Mouse (Mus musculus) inflammation-experienced regulatory T-cells, adult 6 months (primary cell): Measurements from ENCODE around the gene Slc1a1. TPM values are rescaled to one million over a fixed set of nuclear protein-coding genes. Genes with fewer than 3 reads are reported as not detected.

ENCODE experiments used
- ATAC-seq: one replicate; pipeline ENCODE4 v1.8.0; 2017
- polyA plus RNA-seq, 3 experiments: library from polyadenylated mRNA; unstranded; fragments of 100-300 nt; shearing (Covaris generic); gene quantifications; one replicate each; pipeline ENCODE4 v1.2.1; 2017

The Slc1a1 gene
- polyA plus RNA-seq, 3 experiments from 2014 or later = not detected

DNA sequence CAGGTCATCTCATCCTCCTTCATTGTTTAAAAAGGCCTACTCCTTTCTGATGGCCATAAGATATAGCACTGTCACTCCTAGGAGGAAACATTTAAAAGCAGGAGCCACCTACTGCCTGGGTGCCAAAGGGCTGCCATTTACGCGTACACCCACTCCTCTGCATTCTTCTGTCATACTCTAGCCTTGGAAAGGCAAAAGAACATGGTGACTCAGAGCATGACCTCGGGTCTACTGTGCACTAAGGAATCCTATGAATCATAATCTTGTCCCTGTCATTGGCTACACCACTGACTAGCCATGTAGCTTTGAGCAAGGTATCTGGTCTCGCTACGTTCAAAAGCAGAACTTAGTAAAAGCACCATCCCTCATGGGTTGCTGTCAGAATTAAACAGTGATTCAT lies 91.5 kb downstream of the Slc1a1 start:
- no peak for ATAC-seq

GRCm38 (mm10) chr19:28927396-28927795 lies 92.5 kb downstream of the Slc1a1 start:
- ATAC-seq = no peak

GRCm38 (mm10) chr19:28929034-28929433 lies 94.2 kb downstream of the Slc1a1 start:
- ATAC-seq = no peak

- no peak for ATAC-seq
Measured at GRCm38 (mm10) chr19:28934897-28935296, 100.0 kb downstream of the Slc1a1 start.

DNA sequence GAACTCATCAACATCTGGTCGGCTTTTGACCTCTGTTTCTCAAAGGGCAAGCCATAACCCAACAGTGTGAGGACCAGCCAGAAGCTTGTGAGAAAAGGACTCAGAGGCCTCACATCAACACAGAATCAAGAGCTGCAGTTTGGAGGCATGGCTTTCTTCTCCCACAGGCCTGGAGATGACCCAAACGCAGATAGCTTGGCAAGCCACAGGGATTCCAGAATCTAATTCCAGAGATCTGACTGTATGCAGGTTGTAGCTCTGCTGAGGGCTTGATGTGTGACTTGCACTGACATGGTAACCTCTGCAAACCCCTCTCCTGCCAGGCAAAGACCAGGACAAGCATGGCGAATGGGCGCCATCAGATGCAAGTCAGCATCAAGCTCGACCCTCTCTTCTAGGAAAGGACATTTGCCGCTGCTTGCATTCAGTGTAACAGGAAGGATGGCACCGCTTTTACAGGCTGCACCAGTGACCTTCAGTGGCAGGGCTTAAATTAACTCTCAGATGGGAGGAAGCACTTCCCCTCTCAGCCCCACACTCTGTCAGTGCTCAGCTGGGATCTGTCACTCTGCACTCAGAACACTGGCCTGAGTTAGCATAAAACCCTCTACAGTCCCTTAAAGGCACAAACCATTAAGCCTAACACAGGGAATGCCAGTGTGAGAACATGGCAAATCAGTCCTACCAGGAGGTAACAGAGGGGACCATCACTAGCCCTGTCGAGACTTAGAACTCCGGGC lies 105.5 kb downstream of the Slc1a1 start:
- ATAC-seq = no peak

DNA sequence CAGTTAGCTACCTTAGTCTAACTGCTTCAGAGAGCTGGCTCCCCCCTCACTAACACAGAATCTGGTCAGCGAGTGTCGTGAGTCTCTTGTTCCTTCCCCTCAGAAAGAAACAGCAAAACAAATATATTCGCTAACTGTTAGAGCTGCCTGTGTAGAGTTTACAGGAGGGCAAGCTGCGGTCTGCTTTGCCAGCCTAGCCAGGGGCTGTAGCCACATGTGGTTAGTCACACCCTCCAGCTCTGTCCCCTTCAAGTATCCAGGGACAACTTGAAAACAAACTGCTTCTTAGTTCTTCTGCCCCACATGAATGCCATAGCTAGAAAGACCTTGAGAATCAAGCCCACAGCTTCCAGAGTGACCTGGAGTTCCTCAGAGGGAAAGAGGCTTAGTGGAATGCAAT lies 106.4 kb downstream of the Slc1a1 start:
- ATAC-seq = no peak

- no peak for ATAC-seq
Measured at GRCm38 (mm10) chr19:28946782-28947181, 111.9 kb downstream of the Slc1a1 start.

GRCm38 (mm10) chr19:28947311-28947710 lies 112.5 kb downstream of the Slc1a1 start:
- ATAC-seq = no peak

- no peak for ATAC-seq
Measured at GRCm38 (mm10) chr19:28951251-28951650, 116.4 kb downstream of the Slc1a1 start.

DNA sequence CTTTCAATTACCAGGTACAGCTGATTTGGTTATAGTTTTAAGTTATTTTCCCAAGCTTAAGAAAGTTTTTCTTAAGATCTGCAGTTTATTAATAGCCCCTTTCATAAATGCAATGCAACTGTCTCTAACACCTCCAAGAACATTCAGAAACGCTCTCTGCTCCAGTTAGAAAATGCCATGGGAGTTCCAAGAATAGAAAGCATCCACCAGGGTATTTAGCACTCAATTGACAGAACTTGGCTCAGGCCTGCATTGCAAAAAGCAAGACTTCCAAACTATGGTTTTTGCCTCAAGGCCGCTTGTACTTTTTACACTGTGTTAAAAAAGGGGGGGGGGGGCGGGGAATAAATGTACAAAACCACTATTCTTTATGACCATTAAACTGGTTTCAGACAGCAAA lies 128.3 kb downstream of the Slc1a1 start:
- ATAC-seq = no peak

DNA sequence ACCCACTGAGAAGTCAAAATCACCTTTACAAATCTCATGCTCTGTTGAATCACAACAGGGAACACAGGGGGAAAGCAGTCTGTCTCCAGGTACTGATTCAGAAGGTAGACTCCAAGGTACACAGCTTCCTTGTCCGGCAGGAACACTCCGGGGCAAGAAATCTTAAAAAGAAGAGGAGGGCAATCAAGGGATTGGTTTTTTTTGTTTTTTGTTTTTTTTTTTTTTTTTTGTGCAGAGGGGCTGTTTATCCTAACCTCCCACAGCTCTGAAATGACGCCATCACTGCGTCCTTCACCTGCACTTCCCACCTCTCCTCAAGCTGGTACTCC lies 128.6 kb downstream of the Slc1a1 start:
- no peak for ATAC-seq

Other genes starting within 250 kb of the Slc1a1 start
- gene Glis3, start 155.0 kb upstream of the Slc1a1 start, polyA plus RNA-seq = under 1 TPM in 1 of 3 experiments, not detected in 2; 0.05 TPM
- gene Plpp6, start 128.9 kb downstream of the Slc1a1 start, polyA plus RNA-seq = 1 to 10 TPM; 1.1 to 1.3 (median 1.1) TPM
- gene 4430402I18Rik, start 132.8 kb downstream of the Slc1a1 start, polyA plus RNA-seq = not detected
- gene Cdc37l1, start 155.3 kb downstream of the Slc1a1 start, polyA plus RNA-seq = 10 to 100 TPM; 32.8 to 35.6 (median 33.4) TPM
- 10 to 100 TPM; 13.7 to 24.2 (median 17.2) TPM for gene Ak3, start 212.9 kb downstream of the Slc1a1 start, polyA plus RNA-seq